Mouse (Mus musculus) large intestine, adult 2 months (tissue): ENCODE data around the gene Cope. TPM values are rescaled to one million over a fixed set of nuclear protein-coding genes. Genes with fewer than 3 reads are reported as not detected.

Source experiments
- DNase-seq: peaks from one replicate; pipeline ENCODE4 v3.0.0-alpha.2; 2012; ENCODE audit warnings: low read depth, low spot score
- WGBS: fragments of 180-500 bp; shearing (Covaris S2); methylation state at CpG from one replicate; pipeline ENCODE4 v1.1.7; 2018; 5-methylcytosine and 5-hydroxymethylcytosine counted together
- polyA plus RNA-seq: library from polyadenylated mRNA; depleted of rRNA; stranded (reverse); fragments of >200 nt; gene quantifications from 2 replicates; pipeline ENCODE4 v1.2.3, GENCODE M21; 2012; rRNA removed

Cope gene
- 438 and 500 TPM in 2 replicates for polyA plus RNA-seq

DNA sequence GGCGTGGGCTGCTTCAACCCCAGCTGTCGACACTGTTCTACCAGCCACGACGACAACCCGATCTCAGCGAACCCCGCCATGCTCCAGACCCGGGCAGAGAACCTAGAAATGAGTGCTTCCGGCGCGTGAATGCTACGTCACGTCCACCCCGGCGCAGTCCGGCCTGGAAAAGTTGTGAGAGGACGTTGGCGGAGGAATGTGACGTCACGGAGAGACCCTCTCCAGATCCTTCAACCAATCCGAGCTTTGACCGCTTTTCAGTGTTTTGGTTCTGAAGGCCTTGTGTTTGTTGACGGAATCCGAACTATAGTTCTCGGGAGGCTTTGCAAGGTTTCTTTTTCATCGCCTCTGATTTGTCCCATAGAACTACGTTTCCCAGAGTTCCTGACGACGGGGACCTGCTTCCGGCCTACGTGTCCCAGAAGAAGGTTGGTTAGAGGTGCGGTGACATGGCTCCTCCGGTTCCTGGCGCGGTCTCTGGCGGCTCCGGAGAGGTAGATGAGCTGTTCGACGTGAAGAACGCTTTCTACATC is at the start of gene Cope, which contains the start of gene Ddx49:
TSS of gene Cope (plus strand) at position 161 of the 533 bp plus-strand sequence.
TSS of gene Ddx49 (minus strand) at position 132 of the 533 bp plus-strand sequence.
- peak; percentile 57 for DNase-seq
- under 1% methylated on average over 40 of the region's 40 CpGs for WGBS

DNA sequence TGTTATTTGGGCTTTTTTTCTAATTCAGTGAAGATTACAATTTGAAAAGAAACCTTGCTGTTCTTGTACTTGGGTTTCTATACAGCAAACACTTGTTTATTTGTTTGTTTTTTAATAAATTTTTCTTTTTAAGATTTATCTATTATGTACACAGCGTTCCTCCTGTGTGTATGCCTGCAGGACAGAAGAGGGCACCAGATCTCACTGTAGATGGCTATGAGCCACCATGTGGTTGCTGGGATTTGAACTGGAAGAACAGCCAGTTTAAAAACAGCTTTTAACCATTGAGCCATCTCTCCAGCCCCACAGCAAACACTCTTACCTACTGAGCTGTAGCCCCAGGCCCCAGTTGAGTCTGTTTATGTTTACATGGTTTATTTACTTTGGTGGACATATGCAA is 47.7 kb upstream of the Cope start:
- DNase-seq = no peak
- WGBS = 75% methylated on average over 1 of the region's 1 CpGs

DNA sequence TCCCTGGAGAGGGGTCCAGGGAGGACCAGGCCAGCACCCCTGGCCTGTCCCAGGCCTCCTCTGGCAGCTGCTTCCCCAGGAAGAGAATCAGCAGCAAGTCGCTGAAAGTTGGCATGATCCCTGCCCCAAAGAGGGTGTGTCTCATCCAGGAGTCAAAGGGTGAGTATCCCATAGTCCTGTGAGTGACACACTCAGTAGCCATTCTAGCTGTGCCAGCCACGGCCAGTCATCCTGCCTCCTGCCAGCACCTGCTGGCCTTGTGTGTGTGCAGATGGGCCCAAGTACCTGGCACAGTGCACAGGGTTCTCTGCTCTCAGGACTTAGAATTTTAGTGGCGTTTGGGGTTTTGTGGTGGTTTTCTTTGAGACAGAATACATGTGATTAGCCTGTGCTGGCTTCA is 44.9 kb upstream of the Cope start:
- DNase-seq = no peak
- 43% methylated on average over 3 of the region's 3 CpGs for WGBS

DNA sequence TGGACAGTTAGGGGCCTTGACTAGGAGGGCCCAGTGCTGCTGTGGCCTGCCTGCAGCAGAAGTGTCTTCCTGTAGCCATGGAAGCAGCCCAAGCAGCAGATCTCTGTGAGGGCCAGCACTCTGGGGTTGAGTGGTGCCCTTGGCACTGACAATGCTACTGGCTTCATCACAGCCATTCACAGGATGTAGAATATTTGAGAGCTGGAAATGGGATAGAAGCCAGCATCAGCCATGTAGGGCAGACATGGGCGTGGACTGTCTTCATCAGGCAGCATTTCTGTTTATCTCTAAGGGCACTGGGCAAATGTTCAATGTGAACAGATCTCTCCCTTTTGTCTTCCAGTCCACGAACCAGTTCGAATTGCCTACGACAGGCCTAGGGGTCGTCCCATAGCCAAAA is 43.7 kb upstream of the Cope start:
- WGBS = 72% methylated on average over 5 of the region's 5 CpGs

DNA sequence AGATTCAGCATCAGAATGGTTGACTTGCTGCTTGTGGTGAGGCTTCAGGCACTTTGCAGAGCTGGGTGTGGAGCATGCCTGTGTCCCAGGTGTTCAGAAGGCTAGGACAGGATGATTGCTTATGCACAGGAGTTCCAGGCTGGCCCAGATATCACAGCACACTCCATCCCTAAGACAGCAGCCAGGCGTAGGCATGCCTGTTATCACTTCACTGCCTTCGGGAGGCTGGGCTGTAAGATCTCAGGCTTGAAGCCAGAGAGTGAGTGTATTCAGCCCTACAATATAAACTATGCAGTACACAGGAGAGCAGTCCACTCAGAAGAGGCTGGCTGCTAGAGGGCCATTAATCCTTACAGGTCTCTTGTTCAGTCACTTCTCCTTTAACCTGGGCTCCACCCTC is 43.3 kb upstream of the Cope start:
- no peak for DNase-seq
- WGBS = 85% methylated on average over 2 of the region's 2 CpGs

More for the DNA sequence above, 43.7 kb upstream of the Cope start:
- no peak for DNase-seq

DNA sequence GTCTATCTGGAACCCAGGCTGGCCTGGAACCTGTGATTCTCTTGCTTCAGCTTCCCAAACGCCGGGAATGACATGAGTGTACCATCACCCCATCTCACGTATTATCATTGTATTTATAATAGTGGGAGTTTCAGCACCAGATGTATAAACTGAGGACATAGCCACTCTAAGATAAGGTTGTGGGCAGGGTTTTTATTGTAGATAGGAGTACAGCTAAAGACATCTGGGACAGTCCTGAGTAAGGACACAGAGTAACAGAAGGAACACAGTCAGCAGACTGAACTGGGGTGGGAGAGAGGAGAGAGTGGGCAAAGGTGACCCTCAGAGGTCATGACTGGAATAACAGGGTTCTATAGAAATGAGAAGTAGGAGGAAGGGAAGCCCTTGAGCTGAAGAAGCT is 34.6 kb upstream of the Cope start:
- DNase-seq = no peak
- WGBS = 87% methylated on average over 3 of the region's 3 CpGs

DNA sequence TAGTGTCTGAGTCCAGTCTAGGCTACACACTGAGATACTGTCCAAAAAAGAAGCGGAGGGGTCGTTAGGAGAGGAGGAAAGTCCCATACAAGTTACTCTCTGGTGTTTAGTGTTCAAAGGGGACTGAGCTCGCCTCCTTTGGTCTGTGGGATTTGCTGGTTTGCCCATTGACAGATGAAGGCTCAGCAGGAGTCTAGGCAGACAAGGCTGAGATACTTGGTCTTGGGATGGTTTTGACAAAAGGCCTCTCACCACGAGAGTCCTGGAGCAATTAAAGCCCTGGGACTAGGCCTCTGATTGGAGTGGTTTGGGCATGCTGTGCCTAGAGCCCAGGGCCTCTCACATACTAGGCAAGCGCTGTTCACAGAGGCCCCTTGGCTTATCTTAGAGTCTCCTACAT is 34.0 kb upstream of the Cope start:
- DNase-seq = no peak
- 69% methylated on average over 5 of the region's 5 CpGs for WGBS

DNA sequence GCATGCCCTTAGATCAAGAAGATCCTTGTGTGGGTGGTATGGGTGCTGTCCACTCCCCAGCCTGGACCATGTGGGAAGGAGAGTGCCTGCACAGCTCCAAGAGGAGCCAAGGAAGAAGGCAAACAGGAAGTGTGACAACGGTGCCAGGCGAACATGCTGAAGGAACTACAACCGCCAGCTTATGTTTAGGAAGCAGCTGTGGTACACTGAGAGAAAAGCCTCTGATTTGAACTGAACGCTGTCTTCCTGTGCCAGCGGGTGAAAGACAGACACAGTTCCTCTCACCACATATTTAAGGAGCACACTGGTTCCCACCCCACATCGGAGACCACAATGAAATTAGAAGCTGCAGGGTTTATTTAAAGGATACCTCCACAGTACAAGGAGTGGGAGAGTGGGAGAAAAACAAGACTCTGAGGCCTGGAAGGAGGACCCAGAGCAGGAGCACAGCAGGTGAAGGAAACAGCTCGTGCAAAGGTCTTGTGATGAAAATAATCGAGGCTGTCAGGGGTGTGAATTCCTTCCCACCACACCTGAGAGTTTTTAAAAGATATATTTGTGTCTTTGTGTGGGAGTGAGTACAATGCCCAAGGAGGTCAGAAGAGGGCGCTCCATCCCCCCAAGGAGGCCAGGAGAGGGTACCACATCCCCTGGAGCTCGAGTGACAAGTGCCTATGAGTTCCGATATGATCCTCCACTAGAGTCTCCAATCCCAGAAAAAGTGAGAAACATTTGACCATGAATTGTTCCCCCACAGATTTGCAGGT is 33.3 kb upstream of the Cope start:
- no peak for DNase-seq
- WGBS = 43% methylated on average over 11 of the region's 11 CpGs

DNA sequence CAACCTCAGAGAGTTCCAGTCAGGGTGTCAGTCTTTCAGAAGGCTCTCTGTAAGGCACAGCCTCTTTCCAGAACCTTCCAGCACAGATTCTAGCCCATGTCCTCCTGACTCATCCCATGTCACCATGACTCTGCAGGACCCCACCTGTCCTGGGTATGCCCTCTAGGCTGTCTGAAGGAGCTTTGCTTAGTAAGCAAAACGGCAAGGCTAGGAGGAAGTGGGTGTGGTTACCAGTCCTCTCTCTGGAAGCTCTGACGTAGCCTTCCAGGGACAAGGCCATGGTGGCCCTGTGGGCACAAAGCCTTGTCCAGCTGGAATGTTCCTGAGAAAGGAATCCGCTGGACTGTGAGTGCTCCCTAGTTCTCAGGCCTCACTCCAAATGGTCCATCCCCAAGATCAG is 29.4 kb upstream of the Cope start:
- 31% methylated on average over 3 of the region's 3 CpGs for WGBS
- DNase-seq = no peak

DNA sequence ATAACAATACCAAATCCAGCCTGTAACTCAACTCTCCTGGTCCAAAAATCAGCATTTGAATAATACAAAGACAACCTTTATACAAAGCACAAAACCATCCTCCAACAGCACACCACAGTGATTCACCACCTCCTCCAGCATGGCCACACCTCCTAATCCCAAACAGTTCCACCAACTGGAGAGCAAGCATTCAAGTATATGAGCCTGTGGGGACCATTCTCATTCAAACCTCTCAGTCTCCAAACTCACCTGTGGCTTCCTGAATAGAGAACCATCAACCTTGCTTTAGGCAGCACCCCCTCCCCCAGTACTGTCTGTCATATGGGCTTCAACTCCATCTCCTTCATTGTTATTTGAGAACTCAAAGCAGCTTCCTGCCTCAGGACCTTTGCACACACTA is 28.0 kb upstream of the Cope start:
- DNase-seq = no peak

DNA sequence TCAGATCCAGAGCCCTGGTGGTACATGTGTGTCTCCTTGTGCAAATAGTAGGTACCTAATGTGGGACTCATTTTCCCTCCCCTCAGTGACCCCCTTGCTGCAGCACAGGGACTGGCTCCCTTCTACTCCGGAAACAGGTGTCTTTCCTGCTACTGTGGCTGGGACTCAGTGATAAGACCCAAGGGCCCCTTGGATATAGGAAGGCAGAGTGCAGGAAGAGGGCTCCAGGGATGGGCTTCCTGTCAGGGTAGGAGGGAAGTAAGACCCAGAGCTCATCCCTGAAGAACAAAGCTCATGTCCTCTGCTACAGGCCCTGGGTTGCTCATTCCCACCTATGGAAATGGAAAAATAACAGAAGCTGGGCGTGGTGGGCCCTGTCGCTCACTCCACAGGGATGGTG is 25.8 kb upstream of the Cope start:
- WGBS = 90% methylated on average over 3 of the region's 3 CpGs
- no peak for DNase-seq

DNA sequence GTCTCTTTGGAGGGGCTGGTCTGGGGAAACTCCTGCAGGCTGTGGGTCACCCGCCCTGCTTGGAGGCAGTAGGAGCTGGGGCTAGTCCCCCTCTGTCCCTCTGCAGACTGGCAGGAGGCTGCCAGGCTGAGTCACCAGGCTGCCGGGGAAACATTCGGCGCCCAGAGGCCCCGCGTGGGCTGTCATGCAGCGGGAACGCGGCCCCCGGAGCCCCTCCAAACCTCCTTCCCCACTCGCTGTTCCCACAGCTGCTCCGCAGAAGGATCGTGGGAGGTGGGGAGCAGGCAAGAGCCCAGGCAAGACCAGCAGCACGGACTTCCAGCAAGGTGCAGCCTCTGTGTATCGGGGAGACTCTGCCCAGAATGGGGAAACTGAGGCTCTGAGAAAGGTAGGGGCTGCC is 24.1 kb upstream of the Cope start:
- WGBS = 56% methylated on average over 15 of the region's 15 CpGs
- DNase-seq = no peak

DNA sequence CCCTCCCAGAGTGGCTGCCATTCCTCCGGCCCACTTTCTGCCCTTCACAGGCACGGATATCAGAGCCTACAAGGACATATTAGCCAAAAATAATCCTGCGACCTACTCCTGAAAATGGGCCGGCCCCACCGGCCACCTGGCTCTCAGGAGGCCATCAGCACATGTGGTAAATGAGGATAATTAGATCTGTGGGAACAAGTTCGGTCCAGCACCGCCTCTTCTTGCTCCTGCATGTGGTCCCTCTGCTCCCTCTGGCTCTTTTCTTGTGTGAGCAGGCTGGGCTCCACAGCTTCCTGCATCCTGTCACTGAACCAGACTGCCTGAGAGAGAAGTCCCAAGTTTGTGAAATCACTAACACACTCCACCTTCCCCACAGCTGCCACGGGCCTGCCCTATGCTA is 23.1 kb upstream of the Cope start:
- WGBS = 61% methylated on average over 8 of the region's 8 CpGs
- no peak for DNase-seq

DNA sequence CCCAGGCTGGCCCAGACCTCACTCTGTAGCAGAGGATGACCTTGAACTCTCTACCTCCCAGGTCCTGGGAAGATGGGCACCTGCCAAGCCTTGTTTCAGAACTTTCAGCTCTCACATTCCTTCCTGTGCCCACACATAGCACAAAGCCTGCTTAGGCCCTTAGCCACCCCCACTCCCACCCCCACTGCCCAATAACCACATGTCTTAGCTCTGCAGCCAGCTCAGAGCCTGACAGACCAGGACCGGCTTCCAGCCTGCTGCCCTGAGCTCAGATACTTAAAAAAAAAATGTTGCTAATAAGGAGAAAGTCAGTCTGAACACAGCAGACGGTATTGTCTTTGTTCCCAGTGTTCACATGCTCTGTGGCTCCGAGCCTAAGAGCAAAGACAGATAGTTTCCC is 21.3 kb upstream of the Cope start:
- DNase-seq = no peak
- 64% methylated on average over 3 of the region's 3 CpGs for WGBS

DNA sequence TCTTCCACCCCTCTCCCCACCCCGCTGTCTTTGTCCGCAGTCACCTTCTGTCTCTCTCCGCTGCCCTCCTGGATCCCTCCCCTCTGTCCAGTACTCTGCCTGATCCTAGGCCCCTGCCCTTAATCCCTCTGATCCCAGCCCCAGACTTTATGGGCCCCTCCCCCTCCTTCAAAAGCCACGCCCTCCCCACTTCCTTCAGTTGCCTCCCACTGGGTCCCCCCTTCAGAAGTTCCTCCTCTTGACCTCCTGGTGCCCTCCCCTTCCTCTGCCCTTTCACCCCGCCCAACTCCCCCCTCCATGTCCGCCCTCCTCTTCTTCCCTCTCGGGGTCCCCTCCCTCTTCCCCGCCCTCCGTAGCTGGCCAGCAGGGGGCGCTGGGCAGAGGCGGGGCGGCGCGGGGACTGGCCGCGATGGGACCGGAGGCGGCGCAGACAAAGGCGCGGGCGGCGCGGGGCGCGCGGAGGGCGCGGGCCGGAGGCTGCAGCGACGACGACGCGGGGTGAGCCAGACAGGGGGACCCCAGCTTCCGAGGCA is 19.6 kb upstream of the Cope start, which contains the start of gene Homer3:
TSS of gene Homer3 (plus strand) at position 225 of the 533 bp plus-strand sequence.
- 3% methylated on average over 36 of the region's 36 CpGs for WGBS
- peak; percentile 37 for DNase-seq

DNA sequence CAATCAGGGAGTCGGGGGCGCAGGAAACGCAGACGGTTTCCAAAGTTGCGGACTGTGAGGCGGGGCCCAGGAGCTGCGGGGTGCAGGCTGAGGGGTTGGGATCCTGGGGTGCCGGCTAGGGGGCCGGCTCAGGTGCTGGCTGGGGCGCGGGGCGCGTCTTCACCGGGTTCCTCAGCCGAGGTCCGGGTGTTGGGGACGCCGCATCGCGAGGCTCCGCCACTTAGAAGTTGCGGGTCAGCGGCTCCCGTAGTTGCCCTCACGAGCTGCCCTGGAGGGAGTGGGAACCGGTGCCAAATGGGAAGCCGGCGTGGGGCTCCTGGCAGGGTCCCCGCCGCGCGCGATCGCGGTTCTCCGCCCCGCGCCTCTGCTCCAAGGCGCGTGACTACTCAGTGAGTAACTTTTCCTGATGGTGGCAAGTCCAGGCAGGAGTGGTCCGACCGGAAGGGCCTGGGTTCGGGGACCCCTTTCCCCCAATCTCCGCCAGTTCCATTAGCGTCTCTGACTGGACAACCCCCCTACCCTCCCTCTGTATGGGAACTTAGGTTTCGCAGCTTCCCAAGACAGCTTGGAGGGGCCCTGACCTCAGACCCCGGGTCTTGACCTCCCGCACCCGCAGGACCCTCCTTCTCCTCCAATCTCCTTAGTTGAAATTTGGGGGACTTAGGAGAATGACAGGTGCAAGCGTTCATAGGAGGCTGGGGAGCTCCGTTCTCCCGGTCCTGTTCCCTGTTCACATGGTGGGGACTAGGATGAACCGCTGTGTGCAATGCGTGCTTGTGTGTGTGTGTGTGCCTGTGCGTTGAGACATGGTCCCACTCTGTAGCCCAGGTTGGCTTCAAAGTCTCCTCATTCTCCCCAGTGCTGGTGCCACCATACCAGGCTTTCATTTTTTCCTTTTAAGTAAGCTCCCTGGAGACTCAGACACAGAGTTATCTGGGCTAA is 18.9 kb upstream of the Cope start:
- WGBS = 2% methylated on average over 53 of the region's 55 CpGs
- DNase-seq = no peak

DNA sequence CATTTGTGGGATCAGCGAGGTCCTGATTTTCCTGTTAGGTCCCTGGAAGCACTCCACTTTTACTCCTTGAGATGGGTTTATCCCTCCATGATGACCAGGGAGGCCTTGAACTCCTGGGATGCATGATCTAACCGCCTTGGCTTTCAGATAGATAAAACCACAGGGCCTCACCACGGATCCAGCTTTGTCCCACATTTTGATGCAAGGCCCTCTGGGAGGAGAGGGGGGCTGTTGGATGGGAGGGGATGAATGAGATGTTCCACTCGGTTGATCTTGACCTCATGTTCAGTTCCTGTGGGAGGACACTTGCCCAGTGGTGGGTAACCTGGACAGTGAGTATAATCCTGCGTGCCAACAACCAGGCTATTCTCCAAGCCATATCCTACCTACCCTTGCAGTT is 17.9 kb upstream of the Cope start:
- WGBS = 80% methylated on average over 5 of the region's 5 CpGs
- DNase-seq = no peak

DNA sequence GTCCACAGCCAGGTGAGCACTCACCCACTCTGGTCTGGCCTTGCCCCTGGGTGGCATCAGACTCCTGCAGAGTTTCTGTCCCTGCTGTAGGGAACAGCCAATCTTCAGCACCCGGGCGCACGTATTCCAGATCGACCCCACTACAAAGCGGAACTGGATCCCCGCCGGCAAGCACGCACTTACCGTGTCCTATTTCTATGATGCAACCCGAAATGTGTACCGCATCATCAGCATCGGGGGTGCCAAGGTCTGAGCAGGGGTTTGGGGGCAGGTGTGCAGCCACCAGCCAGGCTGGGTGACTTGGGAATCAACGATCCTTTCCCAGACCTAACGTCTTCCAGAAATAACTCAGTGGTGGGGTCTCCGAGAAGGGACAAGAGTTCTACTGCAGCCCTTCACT is 17.0 kb upstream of the Cope start:
- no peak for DNase-seq
- WGBS = 96% methylated on average over 15 of the region's 15 CpGs

DNA sequence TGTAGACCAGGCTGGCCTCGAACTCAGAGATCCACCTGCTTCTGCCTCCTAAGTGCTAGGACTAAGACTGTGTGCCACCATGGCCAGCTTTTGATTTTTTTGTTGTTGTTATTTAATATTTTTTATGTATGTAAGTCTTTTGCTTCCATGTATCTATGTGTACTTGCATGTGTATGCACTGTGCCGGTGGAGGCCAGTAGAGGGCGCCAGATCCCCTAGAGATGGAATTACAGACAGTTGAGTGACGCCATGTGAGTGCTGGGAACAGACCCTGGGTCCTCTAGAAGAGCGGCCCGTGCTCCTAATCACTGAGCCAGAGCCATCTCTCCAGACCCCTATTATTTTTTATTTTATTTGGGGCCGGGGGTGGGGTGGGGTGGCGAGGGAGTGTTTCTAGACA is 15.6 kb upstream of the Cope start:
- 92% methylated on average over 8 of the region's 8 CpGs for WGBS
- no peak for DNase-seq

DNA sequence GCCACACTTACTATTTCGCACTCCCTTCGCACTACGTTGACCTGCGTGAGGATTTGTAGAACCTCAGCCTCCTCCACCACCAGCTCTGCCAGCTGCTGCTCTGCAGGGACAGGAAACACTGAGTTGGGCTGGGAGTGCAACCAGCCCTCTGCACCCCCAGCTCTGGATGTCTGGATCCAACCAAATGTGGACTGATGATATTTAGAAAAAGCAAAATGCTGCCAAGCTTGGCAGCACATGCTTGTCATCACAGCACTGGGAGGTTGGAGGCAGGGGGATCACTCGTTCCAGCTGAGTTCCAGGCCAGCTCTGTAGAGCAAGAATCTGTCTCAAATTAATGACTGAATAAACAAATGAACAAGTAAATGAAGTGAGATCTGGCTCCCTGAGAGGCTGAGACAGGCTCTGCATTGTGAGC is 8.3 kb upstream of the Cope start:
- DNase-seq = no peak
- WGBS = 65% methylated on average over 5 of the region's 5 CpGs
